Mouse (Mus musculus): ENCODE results near the gene Stk16. TPM values are rescaled to one million over a fixed set of nuclear protein-coding genes. Genes with fewer than 3 reads are reported as not detected.

Gene Stk16
- polyA plus RNA-seq, 1 experiment from 2014 or later: 181 TPM

GRCm38 (mm10) chr1:75251112-75251970 is 40.7 kb downstream of the Stk16 start:
- no peak for ATAC-seq
- DNase-seq (ENCODE audit: low read depth, low spot score): no peak
- no peaks in the 10 kb centered on the region for H3K27me3 ChIP-seq
- TF ChIP-seq CTCF (IDR thresholded peaks at IDR 0.05): no peak
- CTCF ChIA-PET: interaction anchor here (0.6 to 2.0 kb wide), 17 partner anchors 8 to 287 kb away, joined by 3 to 10 read pairs (median 3); partner anchors contain the start of genes Ankzf1, Atg9a, Dnajb2 and Tuba4a
- in situ Hi-C loops (cut with MboI; ENCODE audit: low pct_unique_long_range_greater_than_20kb): loop anchor here (10.0 kb wide), 1 partner anchor 67 kb away; the partner anchor contains the start of gene Abcb6
- POLR2A ChIA-PET: interaction anchor here (0.5 to 1.1 kb wide), 2 partner anchors 70 to 113 kb away, joined by 3 to 11 read pairs; no protein-coding TSS in a partner anchor

- in situ Hi-C loops (cut with MboI; ENCODE audit: low pct_unique_long_range_greater_than_20kb): loop anchor here (10.0 kb wide), 1 partner anchor 68 kb away; the partner anchor contains the start of gene Abcb6
- H3K27me3 ChIP-seq: no peaks in the 10 kb centered on the region
- DNase-seq (ENCODE audit: low read depth, low spot score): no peak
- TF ChIP-seq CTCF (IDR thresholded peaks at IDR 0.05): no peak
- no peak for ATAC-seq
- CTCF ChIA-PET: interaction anchor here (1.0 to 2.0 kb wide), 14 partner anchors 9 to 201 kb away, joined by 3 to 10 read pairs (median 5); partner anchors contain the start of genes Ankzf1, Atg9a, Dnajb2 and Tuba4a
- POLR2A ChIA-PET: interaction anchor here (0.5 kb wide), 1 partner anchor 114 kb away, joined by 3 read pairs; no protein-coding TSS in a partner anchor
Observed at GRCm38 (mm10) chr1:75252308-75252707, 41.7 kb downstream of the Stk16 start.

GRCm38 (mm10) chr1:75253029-75253428 is 42.4 kb downstream of the Stk16 start:
- ChIA-PET CTCF (interaction anchor here (1.1 to 1.4 kb wide), 3 partner anchors 83 to 201 kb away, joined by 3 to 4 read pairs (median 4); partner anchors contain the start of gene Nhej1), POLR2A (no interaction called here)
- in situ Hi-C loops (cut with MboI; ENCODE audit: low pct_unique_long_range_greater_than_20kb): loop anchor here (10.0 kb wide), 1 partner anchor 68 kb away; the partner anchor contains the start of gene Abcb6
- TF ChIP-seq CTCF (IDR thresholded peaks at IDR 0.05): no peak
- ATAC-seq (no peak), DNase-seq (ENCODE audit: low read depth, low spot score) (no peak)
- no peaks in the 10 kb centered on the region for H3K27me3 ChIP-seq

- in situ Hi-C loops (cut with MboI; ENCODE audit: low pct_unique_long_range_greater_than_20kb): loop anchor here (10.0 kb wide), 1 partner anchor 69 kb away; the partner anchor contains the start of gene Abcb6
- no peak for DNase-seq (ENCODE audit: low read depth, low spot score)
- CTCF ChIA-PET: interaction anchor here (0.6 to 1.5 kb wide), 17 partner anchors 9 to 332 kb away, joined by 3 to 6 read pairs (median 3); partner anchors contain the start of gene Nhej1
- TF ChIP-seq CTCF (IDR thresholded peaks at IDR 0.05): no peak
- POLR2A ChIA-PET: interaction anchor here (0.9 to 1.2 kb wide), 2 partner anchors 113 to 120 kb away, joined by 3 to 5 read pairs; partner anchors contain the start of gene Slc23a3
- no peak for ATAC-seq
- no peaks in the 10 kb centered on the region for H3K27me3 ChIP-seq
Observed at GRCm38 (mm10) chr1:75253849-75254624, 43.4 kb downstream of the Stk16 start.

- DNase-seq (ENCODE audit: low read depth, low spot score): no peak
- POLR2A ChIA-PET: interaction anchor here (0.9 to 1.2 kb wide), 2 partner anchors 114 to 120 kb away, joined by 3 to 5 read pairs; partner anchors contain the start of gene Slc23a3
- no peak for ATAC-seq
- in situ Hi-C loops (cut with MboI; ENCODE audit: low pct_unique_long_range_greater_than_20kb): loop anchor here (10.0 kb wide), 1 partner anchor 70 kb away; the partner anchor contains the start of gene Abcb6
- TF ChIP-seq CTCF (IDR thresholded peaks at IDR 0.05): no peak
- H3K27me3 ChIP-seq: no peaks in the 10 kb centered on the region
- CTCF ChIA-PET: interaction anchor here (0.7 to 1.5 kb wide), 8 partner anchors 10 to 332 kb away, joined by 3 to 6 read pairs (median 3); no protein-coding TSS in a partner anchor
Observed at GRCm38 (mm10) chr1:75254625-75255013, 44.0 kb downstream of the Stk16 start.

- TF ChIP-seq CTCF (IDR thresholded peaks at IDR 0.05): no peak
- H3K27me3 ChIP-seq: peaks cover 3% of the 10 kb centered on the region
- no peak for DNase-seq (ENCODE audit: low read depth, low spot score)
- ChIA-PET CTCF (interaction anchor here (0.6 kb wide), 1 partner anchor 320 kb away, joined by 3 read pairs; the partner anchor contains the start of gene Cfap65), POLR2A (interaction anchor here (0.7 kb wide), 1 partner anchor 21 kb away, joined by 6 read pairs; no protein-coding TSS in a partner anchor)
- in situ Hi-C loops (cut with MboI; ENCODE audit: low pct_unique_long_range_greater_than_20kb): loop anchor here (10.0 kb wide), 1 partner anchor 71 kb away; the partner anchor contains the start of gene Abcb6
- ATAC-seq: no peak
Observed at GRCm38 (mm10) chr1:75255516-75256046, 44.9 kb downstream of the Stk16 start.

- ChIA-PET POLR2A (no interaction called here), CTCF (no interaction called here)
- ATAC-seq (no peak), DNase-seq (ENCODE audit: low read depth, low spot score) (no peak)
- peaks cover 26% of the 10 kb centered on the region for H3K27me3 ChIP-seq
- no peak for TF ChIP-seq CTCF (IDR thresholded peaks at IDR 0.05)
- in situ Hi-C loops (cut with MboI; ENCODE audit: low pct_unique_long_range_greater_than_20kb): loop anchor here (10.0 kb wide), 1 partner anchor 316 kb away; no protein-coding TSS in a partner anchor
Observed at GRCm38 (mm10) chr1:75261278-75261677, 50.6 kb downstream of the Stk16 start.

GRCm38 (mm10) chr1:75262969-75263951 is 52.6 kb downstream of the Stk16 start:
- DNase-seq (ENCODE audit: low read depth, low spot score) (peak; percentile 42), ATAC-seq (peak; percentile 44)
- H3K27me3 ChIP-seq: peaks cover 42% of the 10 kb centered on the region
- in situ Hi-C loops (cut with MboI; ENCODE audit: low pct_unique_long_range_greater_than_20kb): loop anchor here (10.0 kb wide), 1 partner anchor 318 kb away; no protein-coding TSS in a partner anchor
- POLR2A ChIA-PET: no interaction called here
- TF ChIP-seq CTCF (IDR thresholded peaks at IDR 0.05): no peak
- CTCF ChIA-PET: no interaction called here
